Mouse (Mus musculus): ENCODE measurements around the gene Rhob.
A peak's percentile ranks its signal among the peaks of the same experiment; 100 is the strongest.

The Rhob gene

GRCm38 (mm10) chr12:8499871-8500596 lies at the start of gene Rhob:
Rhob (minus strand) TSS chr12:8500009.
- no peak for DNase-seq (ENCODE audit: extremely low read depth, low read depth, low spot score)

GRCm38 (mm10) chr12:8547357-8547756 lies 47.5 kb upstream of the Rhob start:
- DNase-seq (ENCODE audit: extremely low read depth, low read depth, low spot score): no peak

- no peak for DNase-seq (ENCODE audit: extremely low read depth, low read depth, low spot score)
Observed at GRCm38 (mm10) chr12:8546801-8547200, 47.0 kb upstream of the Rhob start.

- no peak for DNase-seq (ENCODE audit: extremely low read depth, low read depth, low spot score)
Observed at GRCm38 (mm10) chr12:8545066-8545610, 45.3 kb upstream of the Rhob start.

- no peak for DNase-seq (ENCODE audit: extremely low read depth, low read depth, low spot score)
Observed at GRCm38 (mm10) chr12:8542371-8542770, 42.6 kb upstream of the Rhob start.

GRCm38 (mm10) chr12:8539471-8539870 lies 39.7 kb upstream of the Rhob start:
- no peak for DNase-seq (ENCODE audit: extremely low read depth, low read depth, low spot score)

- no peak for DNase-seq (ENCODE audit: extremely low read depth, low read depth, low spot score)
Observed at GRCm38 (mm10) chr12:8537291-8537690, 37.5 kb upstream of the Rhob start.

GRCm38 (mm10) chr12:8536221-8536965 lies 36.6 kb upstream of the Rhob start:
- DNase-seq (ENCODE audit: extremely low read depth, low read depth, low spot score): no peak

- DNase-seq (ENCODE audit: extremely low read depth, low read depth, low spot score): no peak
Observed at GRCm38 (mm10) chr12:8535596-8535995, 35.8 kb upstream of the Rhob start.

- DNase-seq (ENCODE audit: extremely low read depth, low read depth, low spot score): no peak
Observed at GRCm38 (mm10) chr12:8534915-8535314, 35.1 kb upstream of the Rhob start.

- DNase-seq (ENCODE audit: extremely low read depth, low read depth, low spot score): no peak
Observed at GRCm38 (mm10) chr12:8527770-8528169, 28.0 kb upstream of the Rhob start.

- no peak for DNase-seq (ENCODE audit: extremely low read depth, low read depth, low spot score)
Observed at GRCm38 (mm10) chr12:8527175-8527574, 27.4 kb upstream of the Rhob start.

- peak; percentile 83 for DNase-seq (ENCODE audit: extremely low read depth, low read depth, low spot score)
Observed at GRCm38 (mm10) chr12:8524062-8524461, 24.3 kb upstream of the Rhob start.

GRCm38 (mm10) chr12:8522711-8523110 lies 22.9 kb upstream of the Rhob start:
- DNase-seq (ENCODE audit: extremely low read depth, low read depth, low spot score): no peak

GRCm38 (mm10) chr12:8521375-8522047 lies 21.7 kb upstream of the Rhob start:
- no peak for DNase-seq (ENCODE audit: extremely low read depth, low read depth, low spot score)

- no peak for DNase-seq (ENCODE audit: extremely low read depth, low read depth, low spot score)
Observed at GRCm38 (mm10) chr12:8519431-8520160, 19.8 kb upstream of the Rhob start.

- DNase-seq (ENCODE audit: extremely low read depth, low read depth, low spot score): peak; percentile 99
Observed at GRCm38 (mm10) chr12:8511037-8511882, 11.5 kb upstream of the Rhob start.

GRCm38 (mm10) chr12:8510317-8510988 lies 10.6 kb upstream of the Rhob start:
- peak; percentile 84 for DNase-seq (ENCODE audit: extremely low read depth, low read depth, low spot score)

- no peak for DNase-seq (ENCODE audit: extremely low read depth, low read depth, low spot score)
Observed at GRCm38 (mm10) chr12:8509693-8510092, 9.9 kb upstream of the Rhob start.

Data from fat pad, adult 2 months (tissue).